ENCODE assay signal across 8 mouse cellular contexts in genomic region chr3:144123361-144124072, GRCm38 (mm10).
"Had no signal": no experiment of that assay in that cellular context is flagged by ENCODE, and none has a peak within 500 bp of the region (broad histone marks: within the 10 kb centered on the region; RNA-seq: fewer than 3 reads in every experiment).

No protein-coding gene starts in this region.

- DNase-seq: kidney, adult 9 months; kidney, postnatal 4 days; liver, embryonic 13.5 days; lung, adult 2 months; lung, postnatal 14 days; lung, postnatal 4 days; right cerebral cortex, adult 18-20 months; thymus, postnatal 36 days had no signal
